In the genomic region with DNA sequence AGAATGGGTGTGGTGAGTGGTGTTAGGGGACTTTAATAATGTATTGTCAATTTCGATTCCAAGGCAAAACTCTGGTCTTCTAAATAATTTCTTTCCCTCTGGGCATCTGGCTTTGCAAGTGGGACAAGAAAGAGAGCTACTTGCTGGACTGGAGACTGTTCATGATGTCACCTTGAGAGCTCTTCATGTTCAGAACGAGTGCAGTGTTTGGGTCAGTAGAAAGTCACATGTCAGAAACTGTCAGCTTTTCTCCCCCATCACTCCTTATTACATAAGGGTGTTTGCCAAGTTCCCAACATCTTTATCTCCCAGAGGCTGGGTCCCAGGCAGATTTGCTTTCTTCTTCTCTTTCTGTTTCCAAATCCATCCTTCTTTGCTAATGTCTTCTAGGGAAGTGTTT, we compare ENCODE assay signal across 21 mouse cellular contexts.
"Had no signal": no experiment of that assay in that cellular context is flagged by ENCODE, and none has a peak within 500 bp of the region (broad histone marks: within the 10 kb centered on the region; RNA-seq: fewer than 3 reads in every experiment).

No protein-coding gene starts in this region.

- H3K4me1 ChIP-seq: limb, embryonic 15.5 days; megakaryocyte, embryonic 14.5 days; midbrain, embryonic 13.5 days; neural tube, embryonic 13.5 days had no signal

- H3K9me3 ChIP-seq: limb, embryonic 15.5 days; neural tube, embryonic 13.5 days had no signal

- H3K9ac ChIP-seq: limb, embryonic 15.5 days; liver, embryonic 14.5 days; liver, postnatal 0 days; midbrain, embryonic 13.5 days; neural tube, embryonic 13.5 days had no signal

- H3K36me3 ChIP-seq: limb, embryonic 15.5 days; midbrain, embryonic 10.5 days; midbrain, embryonic 13.5 days; neural tube, embryonic 13.5 days had no signal

- H3K4me2 ChIP-seq: limb, embryonic 15.5 days; liver, embryonic 11.5 days; midbrain, embryonic 13.5 days; neural tube, embryonic 13.5 days had no signal

- ATAC-seq: intestine, embryonic 16.5 days; liver, postnatal 0 days; midbrain, embryonic 13.5 days; midbrain, embryonic 16.5 days had no signal

- DNase-seq: kidney, adult 18-20 months; kidney, postnatal 25 days; layer of hippocampus, adult 9-11 months; liver, postnatal 0 days; retina, postnatal 1 day; right cerebral cortex, postnatal 25 days; thymus, adult 2 months; thymus, postnatal 14 days; thymus, postnatal 4 days had no signal

- H3K27ac ChIP-seq: kidney, postnatal 0 days; layer of hippocampus, adult 2 months; limb, embryonic 15.5 days; liver, embryonic 14.5 days; midbrain, embryonic 10.5 days; midbrain, embryonic 13.5 days; neural tube, embryonic 13.5 days had no signal

- H3K27me3 ChIP-seq: limb, embryonic 15.5 days; megakaryocyte, embryonic 14.5 days; neural tube, embryonic 13.5 days had no signal

- H3K4me3 ChIP-seq: layer of hippocampus, adult 2 months; limb, embryonic 15.5 days; megakaryocyte, embryonic 14.5 days; midbrain, embryonic 10.5 days; midbrain, embryonic 13.5 days; myocyte; neural tube, embryonic 13.5 days had no signal
